Mouse (Mus musculus) kidney, adult 2 months (tissue): ENCODE data around the gene Ccl11. TPM values are rescaled to one million over a fixed set of nuclear protein-coding genes. Genes with fewer than 3 reads are reported as not detected.
A peak's percentile ranks its signal among the peaks of the same experiment; 100 is the strongest.

Source experiments
- DNase-seq: peaks from one replicate; pipeline ENCODE4 v3.0.0; 2021
- H3K27ac ChIP-seq: fragments of 200-500 bp; 2 replicates; pipeline ENCODE4 v1.5.1; 2012; ENCODE audit warnings: low read depth, low read length, control low read depth, inconsistent platforms; ENCODE audit not compliant: insufficient read depth
- H3K27me3 ChIP-seq: fragments of 200-500 bp; replicated peaks from 2 replicates; pipeline ENCODE4 v1.6.1; 2012; ENCODE audit warnings: mild to moderate bottlenecking, moderate library complexity, low read length, inconsistent platforms; ENCODE audit not compliant: control insufficient read depth, insufficient read depth
- H3K36me3 ChIP-seq: fragments of 200-500 bp; 2 replicates; pipeline ENCODE4 v1.6.1; 2012; ENCODE audit warnings: mild to moderate bottlenecking, moderate library complexity, low read length, inconsistent platforms; ENCODE audit not compliant: control insufficient read depth, insufficient read depth
- H3K4me1 ChIP-seq: fragments of 200-500 bp; 2 replicates; pipeline ENCODE4 v1.6.1; 2011; ENCODE audit warnings: low read length; ENCODE audit not compliant: control insufficient read depth, insufficient read depth
- H3K4me3 ChIP-seq: fragments of 200-500 bp; 2 replicates; pipeline ENCODE4 v1.5.1; 2011; ENCODE audit warnings: mild to moderate bottlenecking, low read depth, low read length, control low read depth; ENCODE audit not compliant: insufficient read depth
- CTCF ChIP-seq: fragments of 200-500 bp; conservative IDR thresholded peaks from 2 replicates; pipeline ENCODE4 v1.5.1; 2011; ENCODE audit warnings: low read depth, mild to moderate bottlenecking, control low read depth, low read length, moderate library complexity, mixed read lengths; ENCODE audit not compliant: insufficient read depth, insufficient read length
- POLR2A ChIP-seq: fragments of 200-500 bp; IDR thresholded peaks from one replicate; pipeline ENCODE4 v1.6.1; 2011; ENCODE audit warnings: low read depth, low read length, control low read depth
- WGBS: fragments of 180-500 bp; shearing (Covaris S2); methylation state at CpG from one replicate; pipeline ENCODE4 v1.1.7; 2018; 5-methylcytosine and 5-hydroxymethylcytosine counted together
- polyA plus RNA-seq: library from polyadenylated mRNA; depleted of rRNA; stranded (reverse); fragments of >200 nt; gene quantifications from 2 replicates; pipeline ENCODE4 v1.2.3, GENCODE M21; 2012

The Ccl11 gene
- polyA plus RNA-seq, 1 experiment = 2.3 TPM

- DNase-seq = no peak
- no peak for TF ChIP-seq CTCF
- no peak for TF ChIP-seq POLR2A
- no peaks in the 10 kb centered on the region for H3K27me3 ChIP-seq
- no peaks in the 10 kb centered on the region for H3K36me3 ChIP-seq
- H3K27ac ChIP-seq = no peak overlapping the region
- no peak overlapping the region for H3K4me3 ChIP-seq
- no peaks in the 10 kb centered on the region for H3K4me1 ChIP-seq
These were observed 37.8 kb upstream of the Ccl11 start for GRCm38 (mm10) chr11:82019793-82020192.

- no peak overlapping the region for H3K27ac ChIP-seq
- no peaks in the 10 kb centered on the region for H3K36me3 ChIP-seq
- 56% methylated on average over 3 of the region's 3 CpGs for WGBS
- no peaks in the 10 kb centered on the region for H3K4me1 ChIP-seq
- no peak for DNase-seq
- H3K27me3 ChIP-seq = no peaks in the 10 kb centered on the region
- H3K4me3 ChIP-seq = no peak overlapping the region
- TF ChIP-seq POLR2A (no peak), CTCF (no peak)
These were observed 36.2 kb upstream of the Ccl11 start for GRCm38 (mm10) chr11:82021406-82021805.

- no peaks in the 10 kb centered on the region for H3K36me3 ChIP-seq
- WGBS = 89% methylated on average over 6 of the region's 6 CpGs
- no peaks in the 10 kb centered on the region for H3K4me1 ChIP-seq
- TF ChIP-seq POLR2A = no peak
- TF ChIP-seq CTCF = no peak
- no peaks in the 10 kb centered on the region for H3K27me3 ChIP-seq
- no peak overlapping the region for H3K4me3 ChIP-seq
- no peak for DNase-seq
- no peak overlapping the region for H3K27ac ChIP-seq
These were observed 35.0 kb upstream of the Ccl11 start for GRCm38 (mm10) chr11:82022504-82023056.

GRCm38 (mm10) chr11:82023769-82024168 is 33.9 kb upstream of the Ccl11 start:
- TF ChIP-seq CTCF (no peak), POLR2A (no peak)
- Histone ChIP-seq H3K4me3 (no peak overlapping the region), H3K36me3 (no peaks in the 10 kb centered on the region), H3K4me1 (no peaks in the 10 kb centered on the region), H3K27ac (no peak overlapping the region), H3K27me3 (no peaks in the 10 kb centered on the region)
- whole genome bisulfite sequencing = 61% methylated on average over 4 of the region's 4 CpGs
- DNase-seq = no peak

GRCm38 (mm10) chr11:82030171-82030570 is 27.5 kb upstream of the Ccl11 start:
- no peak for DNase-seq
- Histone ChIP-seq H3K4me1 (no peaks in the 10 kb centered on the region), H3K4me3 (no peak overlapping the region), H3K27me3 (no peaks in the 10 kb centered on the region), H3K36me3 (no peaks in the 10 kb centered on the region), H3K27ac (no peak overlapping the region)
- 73% methylated on average over 2 of the region's 2 CpGs for WGBS
- no peak for TF ChIP-seq CTCF
- no peak for TF ChIP-seq POLR2A

- Histone ChIP-seq H3K4me1 (no peaks in the 10 kb centered on the region), H3K27ac (peak overlapping the region; percentile 51; the same call in 1 of the 2 replicates), H3K27me3 (no peaks in the 10 kb centered on the region), H3K36me3 (no peaks in the 10 kb centered on the region), H3K4me3 (no peak overlapping the region)
- peak; percentile 13 for DNase-seq
- TF ChIP-seq CTCF (no peak), POLR2A (no peak)
These were observed 25.5 kb upstream of the Ccl11 start for GRCm38 (mm10) chr11:82032136-82032535.

- no peaks in the 10 kb centered on the region for H3K36me3 ChIP-seq
- TF ChIP-seq CTCF (no peak), POLR2A (no peak)
- 40% methylated on average over 8 of the region's 8 CpGs for WGBS
- peak overlapping the region; percentile 51 for H3K27ac ChIP-seq
- peak; percentile 77 for DNase-seq
- H3K4me1 ChIP-seq = no peaks in the 10 kb centered on the region
- H3K27me3 ChIP-seq = no peaks in the 10 kb centered on the region
- no peak overlapping the region for H3K4me3 ChIP-seq
These were observed 24.8 kb upstream of the Ccl11 start for GRCm38 (mm10) chr11:82032678-82033344.
